Mouse (Mus musculus) ES-Bruce4 (cell line): Measurements from ENCODE around the gene Ifi207. TPM values are rescaled to one million over a fixed set of nuclear protein-coding genes. Genes with fewer than 3 reads are reported as not detected.
"Not testable (repeated sequence)": the region's sequence is repeated elsewhere in the genome, so short reads cannot be mapped to it uniquely, and the experiment has no call there.

ENCODE experiments used
- H3K27ac ChIP-seq: 2 replicates; pipeline ENCODE4 v1.5.1; 2012; ENCODE audit warnings: low read length, inconsistent platforms; ENCODE audit not compliant: insufficient read depth
- H3K27me3 ChIP-seq: 2 replicates; pipeline ENCODE4 v1.6.1; 2012; ENCODE audit warnings: mild to moderate bottlenecking, low read length, inconsistent platforms; ENCODE audit not compliant: control insufficient read depth, poor library complexity, insufficient read depth, severe bottlenecking
- H3K36me3 ChIP-seq: 2 replicates; pipeline ENCODE4 v1.6.1; 2012; ENCODE audit warnings: inconsistent platforms, mild to moderate bottlenecking, low read length, moderate library complexity; ENCODE audit not compliant: control insufficient read depth, poor library complexity, insufficient read depth, severe bottlenecking
- H3K4me1 ChIP-seq: one replicate; pipeline ENCODE4 v1.8.1; 2011; ENCODE audit warnings: low read length; ENCODE audit not compliant: control insufficient read depth, insufficient read depth
- H3K4me3 ChIP-seq: 2 replicates; pipeline ENCODE4 v1.5.1; 2011; ENCODE audit warnings: low read depth, mild to moderate bottlenecking, low read length
- H3K9ac ChIP-seq: 2 replicates; pipeline ENCODE4 v1.6.1; 2012; ENCODE audit warnings: low read depth, mild to moderate bottlenecking, inconsistent platforms; ENCODE audit not compliant: poor library complexity, severe bottlenecking
- H3K9me3 ChIP-seq: replicated peaks from 2 replicates; pipeline ENCODE4 v1.6.1; 2012; ENCODE audit warnings: mild to moderate bottlenecking, low read length, inconsistent platforms; ENCODE audit not compliant: control insufficient read depth, poor library complexity, insufficient read depth, severe bottlenecking
- CTCF ChIP-seq: IDR thresholded peaks from one replicate; pipeline ENCODE4 v1.8.1; 2011; ENCODE audit warnings: low read depth, low read length
- EP300 ChIP-seq: IDR thresholded peaks from 2 replicates; pipeline ENCODE4 v1.6.1; 2011; ENCODE audit warnings: low read depth, low read length; ENCODE audit not compliant: insufficient read depth
- POLR2A ChIP-seq: IDR thresholded peaks from one replicate; pipeline ENCODE4 v1.8.1; 2011; ENCODE audit warnings: low read length; ENCODE audit not compliant: insufficient read depth
- polyA plus RNA-seq: library from polyadenylated mRNA; stranded (reverse); fragments of >200 nt; gene quantifications from 2 replicates; pipeline ENCODE4 v1.2.4, GENCODE M21; 2011; ENCODE audit warnings: low read depth; ENCODE audit not compliant: missing spikeins, insufficient read depth, insufficient read length

The Ifi207 gene
- polyA plus RNA-seq, 1 experiment = not detected

DNA sequence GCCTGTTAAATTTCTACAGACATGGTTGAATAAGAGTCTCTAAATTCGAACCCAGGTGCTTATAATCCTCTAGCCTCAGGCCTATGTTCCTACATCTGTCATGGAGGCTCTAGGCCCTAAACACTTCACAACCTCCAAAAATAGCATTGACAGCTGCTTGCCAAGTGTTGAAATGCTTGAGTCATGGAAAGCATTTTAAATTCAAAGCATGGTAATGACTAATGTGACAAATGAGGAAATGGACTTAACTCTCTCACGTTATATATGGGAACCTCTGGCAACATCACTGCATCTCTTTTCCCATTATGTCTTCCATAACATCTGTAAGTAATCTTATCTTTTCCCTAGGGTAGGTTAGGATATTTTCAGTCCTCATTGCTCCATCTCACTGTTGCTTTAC, 4.6 kb downstream of the Ifi207 start:
- TF ChIP-seq CTCF = no peak
- no peak for TF ChIP-seq EP300
- TF ChIP-seq POLR2A = no peak

DNA sequence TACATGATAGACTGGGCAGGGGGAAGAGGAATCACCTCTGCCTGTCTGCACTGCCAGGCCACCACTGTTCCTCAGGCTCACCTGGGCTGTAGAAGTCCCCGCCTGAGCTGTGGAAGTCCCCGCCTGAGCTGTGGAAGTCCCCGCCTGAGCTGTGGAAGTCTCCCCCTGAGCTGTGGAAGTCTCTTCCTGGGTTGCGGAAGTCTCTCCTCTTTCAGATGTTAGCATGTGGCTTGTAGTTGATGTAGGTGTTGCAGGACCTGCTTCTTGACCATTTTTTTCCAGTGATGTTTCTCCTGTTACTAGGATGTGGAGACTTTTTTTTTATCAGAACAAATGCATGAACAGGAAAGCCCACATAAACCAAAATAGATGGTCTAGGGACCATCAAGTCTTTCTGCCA, 6.5 kb downstream of the Ifi207 start:
- H3K9me3 ChIP-seq, H3K9ac ChIP-seq, H3K36me3 ChIP-seq, H3K4me1 ChIP-seq, H3K27me3 ChIP-seq, H3K4me3 ChIP-seq, H3K27ac ChIP-seq: not testable (repeated sequence)

More for the DNA sequence above, 4.6 kb downstream of the Ifi207 start:
- Histone ChIP-seq H3K36me3 (no peaks in the 10 kb centered on the region), H3K9ac (no peak overlapping the region), H3K27me3 (no peaks in the 10 kb centered on the region), H3K4me1 (no peaks in the 10 kb centered on the region), H3K4me3 (no peak overlapping the region), H3K9me3 (no peaks in the 10 kb centered on the region), H3K27ac (no peak overlapping the region)

DNA sequence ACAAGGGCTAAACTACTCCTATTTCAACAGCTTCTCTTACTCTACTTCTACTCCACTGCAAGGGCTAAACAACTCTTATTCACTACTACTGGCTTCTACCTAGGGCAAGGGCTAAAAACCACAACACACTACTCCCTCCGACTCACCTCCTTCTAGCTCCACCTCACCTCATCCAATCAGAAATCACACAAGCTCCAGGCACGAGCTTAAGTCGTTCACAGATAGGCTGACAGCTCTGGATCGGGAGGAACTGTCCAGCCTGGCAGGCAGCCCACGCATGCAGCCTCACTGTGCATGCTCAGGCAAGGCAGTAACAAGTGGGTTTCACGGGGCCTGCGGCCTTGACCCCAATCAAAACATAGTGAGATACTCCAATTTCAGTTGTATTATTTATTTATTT, 8.3 kb downstream of the Ifi207 start:
- H3K4me1 ChIP-seq = no peaks in the 10 kb centered on the region
- no peaks in the 10 kb centered on the region for H3K9me3 ChIP-seq
- H3K9ac ChIP-seq = no peak overlapping the region
- H3K4me3 ChIP-seq = no peak overlapping the region
- TF ChIP-seq POLR2A (no peak), CTCF (no peak), EP300 (no peak)
- no peaks in the 10 kb centered on the region for H3K27me3 ChIP-seq
- no peaks in the 10 kb centered on the region for H3K36me3 ChIP-seq
- H3K27ac ChIP-seq = no peak overlapping the region

DNA sequence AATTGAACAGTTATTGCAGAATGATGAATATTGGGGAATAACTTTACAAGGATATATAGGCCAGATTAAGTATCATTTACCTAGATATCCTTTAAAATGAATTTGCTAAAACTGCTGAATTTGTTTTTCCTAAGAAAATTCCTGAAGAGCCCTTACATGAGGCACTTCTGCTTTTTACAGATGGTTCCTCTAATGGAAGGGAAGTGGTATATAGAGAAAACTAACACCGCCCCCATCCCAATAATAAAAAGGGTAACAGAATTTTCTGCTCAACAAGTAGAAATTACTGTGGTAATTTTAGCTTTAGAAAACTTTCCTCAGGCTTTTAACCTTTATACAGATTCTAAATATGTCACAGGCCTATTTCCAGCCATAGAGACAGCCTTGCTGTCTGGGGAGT, 47.3 kb downstream of the Ifi207 start:
- Histone ChIP-seq H3K9me3 (no peaks in the 10 kb centered on the region), H3K27me3 (no peaks in the 10 kb centered on the region), H3K36me3 (no peaks in the 10 kb centered on the region), H3K4me3 (no peak overlapping the region), H3K27ac (no peak overlapping the region), H3K4me1 (no peaks in the 10 kb centered on the region), H3K9ac (no peak overlapping the region)
- no peak for TF ChIP-seq POLR2A
- TF ChIP-seq EP300 = no peak
- no peak for TF ChIP-seq CTCF

DNA sequence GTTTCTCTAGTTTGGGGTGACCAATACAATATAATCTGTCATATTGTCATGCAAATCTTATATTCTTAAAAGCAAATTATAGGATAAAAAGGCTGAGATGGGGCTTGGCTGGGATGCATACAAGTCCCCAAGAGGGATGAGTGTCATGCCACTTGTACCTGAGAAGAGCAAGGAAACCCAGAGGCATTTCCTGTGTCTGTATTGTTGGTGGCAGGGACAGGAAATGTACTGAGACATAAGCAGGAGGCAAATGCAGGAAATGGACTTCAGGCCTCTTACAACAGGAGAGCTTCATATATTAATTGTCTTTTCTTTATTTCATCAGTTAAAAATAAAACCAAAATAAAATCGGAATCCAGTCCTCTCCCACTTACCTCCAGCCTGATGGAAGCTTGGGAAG, 62.9 kb downstream of the Ifi207 start:
- not testable (repeated sequence) for H3K4me3 ChIP-seq, H3K36me3 ChIP-seq, H3K9me3 ChIP-seq, H3K27me3 ChIP-seq, H3K4me1 ChIP-seq, H3K27ac ChIP-seq, H3K9ac ChIP-seq

DNA sequence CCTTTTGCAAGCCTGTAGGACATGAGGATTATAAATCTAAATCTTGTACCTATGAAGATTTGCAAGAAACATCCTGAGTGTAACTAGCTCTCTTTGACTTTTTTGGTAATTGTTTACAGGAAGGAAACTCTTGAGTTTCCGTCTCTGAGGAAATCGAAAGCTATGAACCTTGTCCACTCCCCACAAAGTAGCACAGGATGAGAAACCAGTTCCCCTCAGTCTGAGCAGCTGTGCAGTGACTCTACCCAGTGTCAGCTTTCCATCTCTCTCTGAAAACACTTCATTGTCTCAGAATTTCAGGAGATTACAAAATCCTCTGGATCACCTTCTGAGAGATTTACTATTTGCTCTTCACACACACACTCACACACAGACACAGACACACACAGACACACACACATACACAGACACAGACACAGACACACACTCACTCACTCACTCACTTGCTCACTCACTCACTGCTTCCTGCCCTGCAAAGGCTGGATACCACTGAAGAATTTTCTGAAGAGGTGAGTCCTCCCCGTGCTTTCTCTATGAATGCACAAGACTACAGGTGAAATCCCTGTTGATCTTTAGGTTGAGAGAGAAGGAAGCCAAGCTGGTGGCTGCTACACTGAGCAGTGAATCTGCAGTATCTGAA, 68.0 kb downstream of the Ifi207 start, which contains the start of gene Ifi208:
Gene Ifi208, plus strand, starts transcription at position 218 of the 640 bp plus-strand sequence.
- H3K4me3 ChIP-seq, H3K9ac ChIP-seq: not testable (repeated sequence)

More for the DNA sequence above, 68.0 kb downstream of the Ifi207 start, which contains the start of gene Ifi208:
- not testable (repeated sequence) for H3K9me3 ChIP-seq, H3K27me3 ChIP-seq, H3K36me3 ChIP-seq, H3K4me1 ChIP-seq, H3K27ac ChIP-seq

Other genes with a start within 250 kb of the Ifi207 start
- not detected in 2 replicates for gene Ifi214, start 205.8 kb downstream of the Ifi207 start, polyA plus RNA-seq
- not detected in 2 replicates for gene Ifi213, start 142.5 kb downstream of the Ifi207 start, polyA plus RNA-seq
- gene Ifi209, start 110.8 kb downstream of the Ifi207 start, polyA plus RNA-seq = not detected in 2 replicates
- gene Ifi208, start 68.1 kb downstream of the Ifi207 start, polyA plus RNA-seq = not detected in 2 replicates
- gene Ifi204, start 25.2 kb upstream of the Ifi207 start, polyA plus RNA-seq = 0.33 TPM in 1 of 2 replicates, not detected in the other
- gene Ifi211, start 171.3 kb upstream of the Ifi207 start, polyA plus RNA-seq = not detected in 2 replicates
- gene Mndal, start 200.7 kb upstream of the Ifi207 start, polyA plus RNA-seq = not detected in 2 replicates
- 0.24 TPM in 1 of 2 replicates, not detected in the other for gene Ifi203, start 200.9 kb upstream of the Ifi207 start, polyA plus RNA-seq
- gene Ifi202b, start 241.0 kb upstream of the Ifi207 start, polyA plus RNA-seq = not detected in 2 replicates